Comparison of ENCODE assay signal across 8 mouse cellular contexts in the genomic region with DNA sequence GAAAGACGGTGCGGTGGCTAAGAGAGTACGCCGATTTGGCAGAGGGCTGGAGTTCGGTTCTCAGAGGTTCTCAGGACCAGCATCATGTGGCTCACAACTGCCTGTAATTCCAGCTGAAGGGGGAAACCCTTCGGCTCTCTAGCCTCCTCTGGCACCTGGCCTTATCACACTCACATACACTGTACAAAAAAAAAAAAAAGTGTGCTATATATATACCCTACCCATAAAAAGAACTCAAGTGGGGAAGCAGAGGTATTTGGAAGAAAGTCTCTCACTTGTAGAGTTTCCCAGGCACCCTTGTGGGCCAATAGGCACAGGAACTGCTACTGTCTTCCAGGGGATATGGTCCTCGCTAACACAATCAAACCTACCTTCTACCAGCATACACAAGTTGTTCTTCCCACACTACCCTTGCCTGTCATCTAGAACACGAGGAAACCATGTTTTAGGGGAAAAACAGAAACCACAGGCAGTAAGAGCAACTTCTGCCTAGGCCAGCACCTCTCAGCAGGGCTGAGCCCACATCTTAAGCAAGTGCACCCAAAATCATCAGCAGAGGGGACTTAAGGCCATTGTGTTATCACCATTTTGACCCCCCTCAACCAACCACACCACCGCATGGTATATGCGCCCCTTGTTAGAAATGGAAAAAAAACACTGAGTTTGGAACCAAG. TPM values are rescaled to one million over a fixed set of nuclear protein-coding genes. Genes with fewer than 3 reads are reported as not detected.
A peak's percentile ranks its signal among the peaks of the same experiment; 100 is the strongest.
DNase-seq lines count a peak whose midpoint lies in the region; ATAC-seq lines count a peak whose summit lies in the region.

No protein-coding gene starts in this region.

- no peak for DNase-seq in hindbrain, embryonic 10.5 days (ENCODE audit: low spot score)
- peak; percentile 23 for DNase-seq in thymus, postnatal 0 days (ENCODE audit: low spot score)
- DNase-seq in thymus, postnatal 25 days, result no peak
- DNase-seq in limb, embryonic 10.5 days (ENCODE audit: low spot score), result no peak
- no peak for DNase-seq in urinary bladder, postnatal 14 days (ENCODE audit: low spot score)
- DNase-seq in adrenal gland, adult 2 months, result no peak

- no peak overlapping the region for H3K4me3 ChIP-seq in hindbrain, embryonic 13.5 days
- H3K4me3 ChIP-seq in hindbrain, embryonic 10.5 days, result no peak overlapping the region
- no peak overlapping the region for H3K4me3 ChIP-seq in limb, embryonic 10.5 days
- H3K4me3 ChIP-seq in stomach, embryonic 16.5 days (replicated peaks; ENCODE audit: low read length), result peak overlapping the region; percentile 98

- peaks cover 54% of the 10 kb centered on the region for H3K4me1 ChIP-seq in hindbrain, embryonic 13.5 days (replicated peaks)
- H3K4me1 ChIP-seq in hindbrain, embryonic 10.5 days (replicated peaks), result peaks cover 83% of the 10 kb centered on the region
- H3K4me1 ChIP-seq in limb, embryonic 10.5 days, result peaks cover 76% of the 10 kb centered on the region
- peaks cover 65% of the 10 kb centered on the region for H3K4me1 ChIP-seq in stomach, embryonic 16.5 days (ENCODE audit: control insufficient read depth, insufficient read depth, low read length)

- H3K27ac ChIP-seq in hindbrain, embryonic 13.5 days, result no peak overlapping the region
- H3K27ac ChIP-seq in hindbrain, embryonic 10.5 days, result no peak overlapping the region
- H3K27ac ChIP-seq in limb, embryonic 10.5 days, result 0 out of 2 replicates have a peak overlapping the region, but pooled peaks have one; percentile 85
- peak overlapping the region; percentile 98 for H3K27ac ChIP-seq in stomach, embryonic 16.5 days (ENCODE audit: low read length)

- H3K36me3 ChIP-seq in hindbrain, embryonic 13.5 days, result no peaks in the 10 kb centered on the region
- peaks cover 10% of the 10 kb centered on the region; the same call in 1 of the 2 replicates for H3K36me3 ChIP-seq in hindbrain, embryonic 10.5 days
- peaks cover 1% of the 10 kb centered on the region; the same call in 1 of the 2 replicates for H3K36me3 ChIP-seq in limb, embryonic 10.5 days
- H3K36me3 ChIP-seq in stomach, embryonic 16.5 days (ENCODE audit: control insufficient read depth, insufficient read depth, low read length), result no peaks in the 10 kb centered on the region

- 79% methylated on average over 10 of the region's 10 CpGs for WGBS in hindbrain, embryonic 13.5 days
- 81% methylated on average over 10 of the region's 10 CpGs for WGBS in hindbrain, embryonic 10.5 days
- 79% methylated on average over 10 of the region's 10 CpGs for WGBS in limb, embryonic 10.5 days
- 60% methylated on average over 10 of the region's 10 CpGs for WGBS in stomach, embryonic 16.5 days

- 0 out of 2 replicates have a peak overlapping the region, but pooled peaks have one; percentile 8 for H3K9ac ChIP-seq in hindbrain, embryonic 13.5 days
- peak overlapping the region; percentile 54 for H3K9ac ChIP-seq in stomach, embryonic 16.5 days (ENCODE audit: low read length)

- no peak overlapping the region for H3K4me2 ChIP-seq in hindbrain, embryonic 13.5 days
- peak overlapping the region; percentile 80 for H3K4me2 ChIP-seq in stomach, embryonic 16.5 days (ENCODE audit: low read depth, low read length)

- no peaks in the 10 kb centered on the region for H3K27me3 ChIP-seq in hindbrain, embryonic 13.5 days
- 0 out of 2 replicates have a peak, but pooled peaks cover 5% of the 10 kb centered on the region for H3K27me3 ChIP-seq in hindbrain, embryonic 10.5 days (ENCODE audit: insufficient read depth, poor library complexity, severe bottlenecking)
- H3K27me3 ChIP-seq in limb, embryonic 10.5 days (ENCODE audit: low read depth, poor library complexity, severe bottlenecking), result no peaks in the 10 kb centered on the region
- H3K27me3 ChIP-seq in stomach, embryonic 16.5 days (ENCODE audit: control insufficient read depth, insufficient read depth, low read length), result no peaks in the 10 kb centered on the region

- ATAC-seq in hindbrain, embryonic 13.5 days (ENCODE audit: low FRiP score), result no peak
- ATAC-seq in stomach, embryonic 16.5 days (ENCODE audit: insufficient read depth, low FRiP score), result no peak

- no peaks in the 10 kb centered on the region for H3K9me3 ChIP-seq in hindbrain, embryonic 13.5 days
- no peaks in the 10 kb centered on the region for H3K9me3 ChIP-seq in hindbrain, embryonic 10.5 days
- no peaks in the 10 kb centered on the region for H3K9me3 ChIP-seq in limb, embryonic 10.5 days (replicated peaks)
- H3K9me3 ChIP-seq in stomach, embryonic 16.5 days (replicated peaks; ENCODE audit: control insufficient read depth, low read length), result no peaks in the 10 kb centered on the region

RNA-seq across cellular contexts. Expression of a gene that starts 4.4 kb away (rescaled TPM):
- polyA plus RNA-seq in hindbrain, embryonic 13.5 days (2015; fragmentation: Nextera tagmentation; extraction: Ambion mirVana), result 14.5 and 14.9 TPM in 2 replicates
- 32.7 and 38.4 TPM in 2 replicates for polyA plus RNA-seq in hindbrain, embryonic 10.5 days (2016; fragmentation: Nextera tagmentation; extraction: Ambion mirVana)
- 62.3 and 71.0 TPM in 2 replicates for polyA plus RNA-seq in thymus, postnatal 0 days (2015; fragmentation: Nextera tagmentation; extraction: Ambion mirVana)
- 30.6 and 39.2 TPM in 2 replicates for polyA plus RNA-seq in limb, embryonic 10.5 days (2016; fragmentation: Nextera tagmentation; extraction: Ambion mirVana)
- 54.5 and 63.5 TPM in 2 replicates for polyA plus RNA-seq in stomach, embryonic 16.5 days (2015; fragmentation: Nextera tagmentation; extraction: Ambion mirVana)
- 100 to 1,000 TPM; 280 to 306 TPM for total RNA-seq in adrenal gland, adult 2 months (2021)
- polyA plus RNA-seq in adrenal gland, adult 2 months (2012; rRNA removed), result 45.4 and 51.9 TPM in 2 replicates

Comparison
In these comparisons a context has a peak if more than half of its experiments do, and no peak if none do; other contexts are left out.
1. H3K27ac ChIP-seq: peak in limb, embryonic 10.5 days (single experiment) and stomach, embryonic 16.5 days (single experiment); none in hindbrain, embryonic 13.5 days (single experiment) and hindbrain, embryonic 10.5 days (single experiment).